Mouse (Mus musculus) stomach, embryonic 14.5 days (tissue): ENCODE data around the gene Them4. TPM values are rescaled to one million over a fixed set of nuclear protein-coding genes. Genes with fewer than 3 reads are reported as not detected.
"Not testable (repeated sequence)": the region's sequence is repeated elsewhere in the genome, so short reads cannot be mapped to it uniquely, and the experiment has no call there.

ENCODE experiments used
- ATAC-seq: fragments of 200-750 bp; cut with Nextera tagmentation; 2 replicates; pipeline ENCODE4 v1.8.0; 2017; ENCODE audit warnings: low read depth, moderate TSS enrichment; ENCODE audit not compliant: insufficient number of reproducible peaks, insufficient read depth, low FRiP score
- H3K27ac ChIP-seq: fragments of 300-500 bp; sonication (generic); 2 replicates; pipeline ENCODE4 v1.5.1; 2014; ENCODE audit warnings: mild to moderate bottlenecking, low read length, moderate library complexity, mixed read lengths
- H3K27me3 ChIP-seq: fragments of 300-500 bp; sonication (generic); 2 replicates; pipeline ENCODE4 v1.6.1; 2014; ENCODE audit warnings: low read length, control low read depth, mixed read lengths; ENCODE audit not compliant: control insufficient read depth, insufficient read depth
- H3K36me3 ChIP-seq: fragments of 300-500 bp; sonication (generic); 2 replicates; pipeline ENCODE4 v1.6.1; 2014; ENCODE audit warnings: mild to moderate bottlenecking, control low read depth, low read length, moderate library complexity, mixed read lengths; ENCODE audit not compliant: control insufficient read depth, insufficient read depth
- H3K4me1 ChIP-seq: fragments of 300-500 bp; sonication (generic); 2 replicates; pipeline ENCODE4 v1.6.1; 2014; ENCODE audit warnings: low read length, control low read depth, mixed read lengths; ENCODE audit not compliant: control insufficient read depth, insufficient read depth
- H3K4me2 ChIP-seq: fragments of 300-500 bp; sonication (generic); replicated peaks from 2 replicates; pipeline ENCODE4 v1.6.1; 2014; ENCODE audit warnings: low read depth, low read length, control low read depth
- H3K4me3 ChIP-seq: fragments of 300-500 bp; sonication (generic); 2 replicates; pipeline ENCODE4 v1.5.1; 2014; ENCODE audit warnings: low read depth, low read length, control low read depth
- H3K9ac ChIP-seq: fragments of 300-500 bp; sonication (generic); replicated peaks from 2 replicates; pipeline ENCODE4 v1.6.1; 2014; ENCODE audit warnings: low read depth, mild to moderate bottlenecking, control low read depth, low read length, moderate library complexity, mixed read lengths
- H3K9me3 ChIP-seq: fragments of 300-500 bp; sonication (generic); 2 replicates; pipeline ENCODE4 v1.6.1; 2016; ENCODE audit warnings: low read depth, low read length, control low read depth; ENCODE audit not compliant: control insufficient read depth
- WGBS: fragments of 180-500 bp; shearing (Covaris S2); extraction: QIAGEN DNeasy Blood & Tissue Kit; methylation state at CpG from one replicate; pipeline ENCODE4 v1.1.7; 2014; 5-methylcytosine and 5-hydroxymethylcytosine counted together
- polyA plus RNA-seq: library from polyadenylated mRNA; unstranded; fragments of >200 nt; fragmentation: Nextera tagmentation; extraction: Ambion mirVana; gene quantifications from 2 replicates; pipeline ENCODE4 v1.2.1, GENCODE M21; 2014

The Them4 gene
- 12.7 and 12.8 TPM in 2 replicates for polyA plus RNA-seq

GRCm38 (mm10) chr3:94309633-94310363 lies at the start of gene Them4:
Gene Them4 (plus strand): TSS chr3:94310089.
- Histone ChIP-seq H3K27ac (peak within 1 kb of the TSS; percentile 81), H3K4me3 (peak within 1 kb of the TSS; percentile 54), H3K36me3 (no peaks in the 10 kb centered on the region), H3K27me3 (no peaks in the 10 kb centered on the region), H3K4me2 (peak within 1 kb of the TSS; percentile 69), H3K9me3 (no peaks in the 10 kb centered on the region), H3K4me1 (no peaks in the 10 kb centered on the region), H3K9ac (peak within 1 kb of the TSS; percentile 41)
- peak; percentile 99 for ATAC-seq
- WGBS = 3% methylated on average over 47 of the region's 47 CpGs

DNA sequence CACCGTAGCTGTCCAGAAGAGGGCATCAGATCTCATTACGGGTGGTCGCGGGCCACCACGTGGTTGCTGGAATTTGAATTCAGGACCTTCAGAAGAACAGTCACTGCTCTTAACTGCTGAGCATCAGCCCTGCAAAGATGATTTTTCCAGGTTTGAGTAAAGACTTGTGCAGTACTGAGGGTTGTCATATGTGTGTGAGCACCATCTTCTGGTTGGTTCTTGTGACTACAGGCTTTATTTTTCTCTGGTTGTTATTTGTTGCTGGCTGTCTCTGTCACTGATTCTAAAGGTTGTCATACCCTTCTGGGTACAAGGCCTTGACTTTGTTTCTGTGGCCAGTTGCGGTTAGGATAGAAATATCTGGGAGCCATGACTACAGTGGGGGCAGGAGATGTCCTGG lies 49.3 kb upstream of the Them4 start:
- Histone ChIP-seq H3K27me3 (no peaks in the 10 kb centered on the region), H3K4me1 (no peaks in the 10 kb centered on the region), H3K9ac (no peak overlapping the region), H3K4me2 (no peak overlapping the region), H3K36me3 (no peaks in the 10 kb centered on the region), H3K9me3 (no peaks in the 10 kb centered on the region), H3K27ac (no peak overlapping the region), H3K4me3 (no peak overlapping the region)
- no peak; the same call in 1 of the 2 replicates for ATAC-seq
- WGBS = 42% methylated on average over 6 of the region's 6 CpGs

DNA sequence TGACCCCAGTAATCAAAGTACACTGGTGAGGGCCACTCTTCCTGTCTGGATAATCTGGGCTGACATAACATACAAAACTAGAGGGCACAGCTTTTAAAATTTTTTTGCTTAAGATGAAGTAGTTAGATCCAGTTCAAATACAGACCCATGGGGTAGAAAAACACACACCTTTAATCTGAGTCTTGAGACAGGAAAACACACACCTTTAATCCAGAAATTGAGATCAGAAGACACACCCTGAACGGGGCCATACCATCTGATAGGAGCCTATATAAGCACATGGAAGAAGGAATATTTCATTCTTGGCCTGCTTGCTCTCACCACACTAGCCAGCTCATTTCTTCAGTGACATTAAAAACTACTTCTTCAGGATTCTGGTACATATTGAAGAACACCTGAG lies 46.2 kb upstream of the Them4 start, which contains the start of gene Gm4778:
Gm4778 (plus strand) TSS at position 301 of the 400 bp plus-strand sequence.
- 85% methylated on average over 1 of the region's 1 CpGs for WGBS
- not testable (repeated sequence) for H3K36me3 ChIP-seq, H3K27ac ChIP-seq, H3K4me2 ChIP-seq, H3K9me3 ChIP-seq, H3K27me3 ChIP-seq, H3K4me3 ChIP-seq, H3K9ac ChIP-seq, H3K4me1 ChIP-seq, ATAC-seq

DNA sequence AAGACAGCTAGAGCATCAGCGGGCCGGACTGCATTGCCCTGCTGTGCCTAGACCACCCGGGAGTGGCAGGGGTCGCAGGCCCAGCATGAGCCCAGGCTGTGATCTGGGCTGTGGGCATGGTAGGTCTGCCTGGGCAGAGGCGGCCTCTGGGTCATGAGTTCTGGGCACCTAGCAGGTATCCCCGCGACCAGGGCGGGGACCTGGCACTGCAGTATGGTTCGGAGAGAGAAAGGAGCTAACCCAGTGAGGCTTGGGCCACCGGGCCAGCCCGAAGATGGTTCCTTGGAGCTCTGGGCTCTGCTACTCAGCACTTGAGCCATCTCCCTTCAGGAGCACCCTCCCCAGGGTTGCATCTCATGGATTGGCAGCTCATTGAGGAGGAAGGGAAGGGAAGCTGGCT lies 33.9 kb upstream of the Them4 start:
- no peaks in the 10 kb centered on the region for H3K9me3 ChIP-seq
- WGBS = 90% methylated on average over 10 of the region's 11 CpGs
- no peak overlapping the region for H3K27ac ChIP-seq
- no peaks in the 10 kb centered on the region for H3K27me3 ChIP-seq
- ATAC-seq = no peak
- no peaks in the 10 kb centered on the region for H3K4me1 ChIP-seq
- no peak overlapping the region for H3K9ac ChIP-seq
- no peaks in the 10 kb centered on the region for H3K36me3 ChIP-seq
- H3K4me3 ChIP-seq = no peak overlapping the region
- no peak overlapping the region for H3K4me2 ChIP-seq

- 78% methylated on average over 1 of the region's 1 CpGs for WGBS
- ATAC-seq = no peak
- no peak overlapping the region for H3K9ac ChIP-seq
These were observed 4.4 kb upstream of the Them4 start for GRCm38 (mm10) chr3:94305457-94305856.

DNA sequence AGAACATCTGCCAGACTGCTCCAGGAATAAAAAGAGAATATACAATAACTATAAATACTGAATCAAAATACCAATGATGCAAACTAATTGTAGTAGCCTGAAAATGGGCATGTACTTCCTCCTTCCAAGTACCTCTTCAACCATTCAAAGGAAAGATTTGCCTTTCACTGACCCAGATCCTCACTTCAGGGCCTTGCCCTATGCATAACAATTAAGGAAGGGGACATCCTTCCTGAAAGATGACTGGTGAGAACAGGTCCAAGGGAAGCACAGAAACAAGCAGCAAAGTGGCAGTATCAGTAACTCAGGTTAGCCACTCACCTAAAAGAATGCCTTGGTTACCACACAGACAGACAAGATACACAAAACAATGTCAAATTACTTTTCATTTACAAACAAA lies 2.9 kb upstream of the Them4 start:
- Histone ChIP-seq H3K9ac (no peak overlapping the region), H3K36me3 (no peaks in the 10 kb centered on the region), H3K27ac (no peak overlapping the region), H3K9me3 (no peaks in the 10 kb centered on the region), H3K4me2 (no peak overlapping the region), H3K4me3 (no peak overlapping the region), H3K27me3 (no peaks in the 10 kb centered on the region), H3K4me1 (no peaks in the 10 kb centered on the region)
- no peak for ATAC-seq

More at GRCm38 (mm10) chr3:94305457-94305856, 4.4 kb upstream of the Them4 start:
- no peaks in the 10 kb centered on the region for H3K36me3 ChIP-seq
- H3K4me3 ChIP-seq = no peak overlapping the region
- no peaks in the 10 kb centered on the region for H3K4me1 ChIP-seq
- H3K27ac ChIP-seq = no peak overlapping the region
- H3K4me2 ChIP-seq = no peak overlapping the region
- H3K9me3 ChIP-seq = no peaks in the 10 kb centered on the region
- no peaks in the 10 kb centered on the region for H3K27me3 ChIP-seq

GRCm38 (mm10) chr3:94310491-94310890 lies 602 bp downstream of the Them4 start:
- Histone ChIP-seq H3K4me2 (peak overlapping the region; percentile 69), H3K4me3 (peak overlapping the region; percentile 54), H3K4me1 (no peaks in the 10 kb centered on the region), H3K27ac (peak overlapping the region; percentile 81), H3K36me3 (no peaks in the 10 kb centered on the region), H3K9me3 (no peaks in the 10 kb centered on the region), H3K27me3 (no peaks in the 10 kb centered on the region), H3K9ac (peak overlapping the region; percentile 41)
- no peak for ATAC-seq
- 44% methylated on average over 7 of the region's 7 CpGs for WGBS

DNA sequence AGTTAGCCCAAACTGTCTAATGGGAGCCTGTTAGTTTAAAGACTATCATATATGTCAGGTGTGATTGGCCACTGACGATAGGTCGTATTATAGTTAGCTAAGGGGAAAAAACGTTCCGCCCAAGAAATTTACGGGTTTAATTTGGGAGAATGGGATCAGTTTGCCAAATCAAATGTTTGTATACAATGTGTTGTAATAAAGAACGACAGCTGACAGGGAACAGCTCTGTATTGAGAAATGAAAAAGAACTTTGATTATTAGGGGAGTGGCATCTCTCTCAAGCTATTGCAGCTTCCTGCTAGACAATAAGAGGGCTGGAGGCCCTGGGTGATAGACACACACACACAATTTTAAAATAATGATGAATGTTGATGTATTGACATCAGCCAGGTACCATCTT lies 1.0 kb downstream of the Them4 start:
- Histone ChIP-seq H3K4me3 (peak overlapping the region; percentile 54), H3K36me3 (no peaks in the 10 kb centered on the region), H3K4me1 (no peaks in the 10 kb centered on the region), H3K9me3 (no peaks in the 10 kb centered on the region), H3K27ac (no peak overlapping the region), H3K27me3 (no peaks in the 10 kb centered on the region), H3K4me2 (peak overlapping the region; percentile 69), H3K9ac (no peak overlapping the region)
- 74% methylated on average over 6 of the region's 6 CpGs for WGBS
- no peak for ATAC-seq

DNA sequence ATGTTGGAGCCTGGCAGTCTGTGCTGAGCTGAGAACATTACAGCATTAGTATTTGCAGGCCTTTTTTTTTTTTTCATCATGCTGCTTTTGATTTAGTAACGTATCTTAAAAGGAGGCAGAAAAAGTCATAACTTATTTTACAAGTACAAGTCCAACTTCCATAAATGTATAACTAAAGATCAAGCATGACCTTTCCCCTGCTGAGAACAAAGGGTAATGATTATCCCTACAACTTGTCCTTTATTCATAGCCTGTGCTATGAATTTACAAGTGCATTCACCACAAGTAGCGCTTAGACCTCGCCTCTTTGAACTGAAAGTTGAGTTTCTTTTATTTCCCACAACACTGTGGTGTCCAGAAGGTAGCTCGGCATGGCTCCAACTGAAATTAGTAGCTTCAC lies 1.5 kb downstream of the Them4 start:
- WGBS = 71% methylated on average over 4 of the region's 4 CpGs
- H3K4me1 ChIP-seq = no peaks in the 10 kb centered on the region
- no peaks in the 10 kb centered on the region for H3K36me3 ChIP-seq
- no peak overlapping the region for H3K4me3 ChIP-seq
- no peaks in the 10 kb centered on the region for H3K9me3 ChIP-seq
- no peaks in the 10 kb centered on the region for H3K27me3 ChIP-seq
- no peak overlapping the region for H3K4me2 ChIP-seq
- no peak for ATAC-seq
- H3K9ac ChIP-seq = no peak overlapping the region
- no peak overlapping the region for H3K27ac ChIP-seq
